Mouse (Mus musculus) testis, adult 2 months (tissue): ENCODE results near the gene Erf. TPM values are rescaled to one million over a fixed set of nuclear protein-coding genes. Genes with fewer than 3 reads are reported as not detected.

Source experiments
- H3K27ac ChIP-seq: fragments of 200-500 bp; 2 replicates; pipeline ENCODE4 v1.5.1; 2012; ENCODE audit warnings: low read depth, low read length; ENCODE audit not compliant: control insufficient read depth, insufficient read depth
- H3K27me3 ChIP-seq: fragments of 200-500 bp; 2 replicates; pipeline ENCODE4 v1.6.1; 2012; ENCODE audit warnings: mild to moderate bottlenecking, low read length, moderate library complexity; ENCODE audit not compliant: control insufficient read depth, insufficient read depth
- H3K36me3 ChIP-seq: fragments of 200-500 bp; 2 replicates; pipeline ENCODE4 v1.6.1; 2012; ENCODE audit warnings: mild to moderate bottlenecking, low read length; ENCODE audit not compliant: control insufficient read depth, insufficient read depth
- H3K4me1 ChIP-seq: fragments of 200-500 bp; 2 replicates; pipeline ENCODE4 v1.6.1; 2012; ENCODE audit warnings: low read length; ENCODE audit not compliant: control insufficient read depth, insufficient read depth
- H3K4me3 ChIP-seq: fragments of 200-500 bp; 2 replicates; pipeline ENCODE4 v1.5.1; 2012; ENCODE audit warnings: low read depth, mild to moderate bottlenecking, low read length, moderate library complexity, mixed read lengths; ENCODE audit not compliant: control insufficient read depth
- CTCF ChIP-seq: fragments of 200-500 bp; IDR thresholded peaks from 2 replicates; pipeline ENCODE4 v1.5.1; 2012; ENCODE audit warnings: low read depth, mild to moderate bottlenecking, inconsistent platforms, low read length, moderate library complexity; ENCODE audit not compliant: control insufficient read depth, insufficient read depth, insufficient replicate concordance
- POLR2A ChIP-seq: fragments of 200-500 bp; IDR thresholded peaks from 2 replicates; pipeline ENCODE4 v1.6.1; 2012; ENCODE audit warnings: low read depth, mild to moderate bottlenecking, inconsistent platforms, low read length, moderate library complexity; ENCODE audit not compliant: control insufficient read depth
- polyA plus RNA-seq: library from polyadenylated mRNA; depleted of rRNA; stranded (reverse); fragments of >200 nt; gene quantifications from 2 replicates; pipeline ENCODE4 v1.2.3, GENCODE M21; 2012

The Erf gene
- polyA plus RNA-seq, 1 experiment: 40.4 TPM

DNA sequence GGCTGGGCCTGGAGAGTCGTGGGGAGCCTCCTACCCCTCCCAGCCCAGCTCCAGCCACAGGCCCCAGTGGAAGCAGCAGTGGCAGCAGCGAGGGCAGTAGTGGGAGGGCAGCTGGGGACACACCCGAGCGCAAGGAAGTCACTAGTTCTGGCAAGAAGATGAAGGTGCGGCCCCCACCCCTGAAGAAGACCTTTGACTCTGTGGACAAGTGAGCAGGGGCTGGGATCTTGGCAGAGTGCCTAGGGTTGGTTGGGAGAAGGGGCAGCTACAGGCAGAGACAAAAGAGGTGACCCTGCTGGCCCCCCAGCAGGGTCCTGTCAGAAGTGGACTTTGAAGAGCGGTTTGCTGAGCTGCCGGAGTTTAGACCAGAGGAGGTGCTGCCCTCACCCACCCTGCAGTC, 41.5 kb upstream of the Erf start:
- Histone ChIP-seq H3K4me1 (peaks cover 4% of the 10 kb centered on the region), H3K27me3 (no peaks in the 10 kb centered on the region), H3K27ac (no peak overlapping the region), H3K4me3 (no peak overlapping the region), H3K36me3 (peaks cover under 1% of the 10 kb centered on the region)
- TF ChIP-seq CTCF (no peak), POLR2A (no peak)

DNA sequence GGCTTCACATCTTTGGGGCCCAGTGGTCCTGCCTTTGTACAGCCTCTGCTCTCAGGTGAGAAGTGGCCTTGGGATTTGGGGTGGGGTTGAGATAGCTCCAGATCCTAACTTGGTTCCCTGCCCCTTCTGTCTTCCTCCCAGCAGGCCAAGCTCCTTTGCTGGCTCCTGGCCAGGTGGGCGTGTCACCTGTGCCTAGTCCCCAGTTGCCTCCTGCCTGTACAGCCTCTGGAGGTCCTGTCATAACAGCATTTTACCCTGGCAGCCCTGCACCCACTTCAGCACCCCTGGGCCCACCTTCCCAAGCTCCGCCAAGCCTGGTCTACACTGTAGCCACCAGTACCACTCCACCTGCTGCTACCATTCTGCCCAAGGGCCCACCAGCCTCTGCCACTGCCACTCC, 40.4 kb upstream of the Erf start:
- no peak overlapping the region for H3K27ac ChIP-seq
- TF ChIP-seq CTCF (no peak), POLR2A (no peak)
- H3K4me1 ChIP-seq: no peaks in the 10 kb centered on the region
- H3K36me3 ChIP-seq: peaks cover 3% of the 10 kb centered on the region
- no peak overlapping the region for H3K4me3 ChIP-seq
- no peaks in the 10 kb centered on the region for H3K27me3 ChIP-seq

DNA sequence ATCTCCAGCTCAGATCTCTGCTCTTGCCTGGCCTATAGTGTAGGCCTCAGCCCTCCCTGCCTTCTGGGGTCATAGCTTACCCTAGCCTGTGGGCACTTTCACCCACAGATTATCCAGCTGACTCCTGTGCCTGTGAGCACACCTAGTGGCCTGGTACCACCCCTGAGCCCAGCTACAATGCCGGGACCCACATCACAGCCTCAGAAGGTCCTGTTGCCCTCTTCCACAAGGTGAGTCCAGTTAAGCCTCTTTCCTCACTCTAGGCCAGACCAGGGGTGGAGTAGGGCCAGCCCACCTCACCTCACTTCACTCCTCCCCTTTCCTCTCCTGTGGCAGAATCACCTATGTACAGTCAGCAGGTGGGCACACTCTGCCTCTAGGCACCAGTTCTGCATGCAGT, 39.9 kb upstream of the Erf start:
- no peaks in the 10 kb centered on the region for H3K4me1 ChIP-seq
- H3K36me3 ChIP-seq: peaks cover 3% of the 10 kb centered on the region
- no peak overlapping the region for H3K4me3 ChIP-seq
- TF ChIP-seq CTCF (no peak), POLR2A (no peak)
- no peak overlapping the region for H3K27ac ChIP-seq
- H3K27me3 ChIP-seq: no peaks in the 10 kb centered on the region

DNA sequence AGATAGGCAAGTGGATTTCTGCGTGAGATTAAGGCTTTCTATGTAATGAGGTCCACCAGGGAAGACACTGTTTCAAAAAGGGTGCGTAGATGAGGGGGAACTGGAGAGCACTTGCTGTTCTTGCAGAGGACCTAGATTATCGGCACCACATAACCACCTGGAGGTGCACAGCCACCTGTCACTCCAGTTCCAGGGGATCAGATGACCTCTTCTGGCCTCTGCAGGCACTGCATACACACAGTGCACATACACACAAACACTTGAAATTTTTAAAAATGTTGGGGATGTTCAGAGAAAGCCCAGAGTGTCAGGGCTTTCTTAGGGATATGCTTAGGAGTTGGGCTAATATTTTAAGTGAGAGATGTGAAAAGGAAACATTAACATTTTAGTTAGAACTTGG, 39.4 kb upstream of the Erf start:
- Histone ChIP-seq H3K27ac (no peak overlapping the region), H3K27me3 (no peaks in the 10 kb centered on the region), H3K36me3 (peaks cover 3% of the 10 kb centered on the region), H3K4me1 (no peaks in the 10 kb centered on the region), H3K4me3 (no peak overlapping the region)
- no peak for TF ChIP-seq CTCF
- TF ChIP-seq POLR2A: no peak

DNA sequence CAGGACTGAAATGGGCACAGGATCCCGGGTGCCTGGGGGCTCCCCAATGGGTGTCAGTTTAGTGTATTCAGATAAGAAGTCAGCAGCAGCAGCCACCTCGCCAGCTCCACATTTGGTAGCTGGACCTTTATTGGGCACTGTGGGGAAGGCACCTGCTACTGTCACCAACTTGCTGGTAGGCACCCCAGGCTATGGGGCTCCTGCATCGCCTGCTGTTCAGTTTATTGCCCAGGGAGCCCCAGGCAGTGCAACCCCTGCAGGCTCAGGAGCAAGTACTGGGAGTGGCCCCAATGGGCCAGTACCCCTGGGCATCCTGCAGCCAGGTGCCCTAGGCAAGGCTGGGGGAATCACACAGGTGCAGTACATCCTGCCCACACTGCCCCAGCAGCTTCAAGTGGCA, 38.2 kb upstream of the Erf start:
- TF ChIP-seq CTCF (no peak), POLR2A (no peak)
- Histone ChIP-seq H3K4me1 (peaks cover 3% of the 10 kb centered on the region), H3K27ac (no peak overlapping the region), H3K36me3 (peaks cover 5% of the 10 kb centered on the region), H3K27me3 (no peaks in the 10 kb centered on the region), H3K4me3 (no peak overlapping the region)

DNA sequence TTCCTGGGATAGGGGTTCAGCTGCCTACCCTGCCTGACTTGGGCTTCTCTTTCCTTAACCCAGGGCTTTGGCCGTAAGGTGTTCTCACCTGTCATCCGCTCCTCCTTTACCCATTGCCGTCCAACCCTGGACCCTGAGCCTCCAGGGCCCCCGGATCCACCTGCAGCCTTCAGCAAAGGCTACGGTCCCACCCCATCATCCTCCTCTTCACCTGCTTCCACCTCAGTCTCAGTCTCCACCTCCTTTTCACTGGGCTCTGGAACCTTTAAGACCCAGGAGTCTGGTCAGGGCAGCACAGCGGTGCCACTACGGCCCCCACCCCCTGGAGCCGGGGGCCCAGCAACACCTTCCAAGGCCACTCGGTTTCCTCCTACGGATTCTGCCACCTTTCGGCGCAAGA, 37.5 kb upstream of the Erf start:
- Histone ChIP-seq H3K4me1 (peaks cover 10% of the 10 kb centered on the region), H3K36me3 (peaks cover 5% of the 10 kb centered on the region), H3K27me3 (no peaks in the 10 kb centered on the region), H3K27ac (no peak overlapping the region), H3K4me3 (no peak overlapping the region)
- TF ChIP-seq CTCF (no peak), POLR2A (no peak)

DNA sequence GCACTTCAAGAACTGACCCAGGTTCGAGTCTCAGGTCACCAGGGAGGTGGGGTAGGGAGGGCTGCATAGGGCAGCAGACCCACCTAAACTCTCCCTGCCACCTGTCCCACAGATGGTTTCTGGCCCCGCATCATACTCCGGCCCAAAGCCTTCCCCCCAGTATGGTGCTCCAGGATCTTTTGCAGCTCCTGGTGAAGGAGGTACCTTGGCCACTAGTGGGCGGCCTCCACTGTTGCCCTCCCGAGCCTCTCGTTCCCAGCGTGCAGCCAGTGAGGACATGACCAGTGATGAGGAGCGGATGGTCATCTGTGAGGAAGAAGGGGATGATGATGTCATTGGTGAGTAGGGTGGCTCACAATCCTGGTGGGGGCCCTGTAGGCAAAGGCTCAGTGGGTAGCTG, 36.4 kb upstream of the Erf start:
- no peaks in the 10 kb centered on the region for H3K27me3 ChIP-seq
- TF ChIP-seq POLR2A (no peak), CTCF (peak; percentile 19; the same call in 1 of the 2 replicates)
- peaks cover 5% of the 10 kb centered on the region for H3K36me3 ChIP-seq
- H3K27ac ChIP-seq: no peak overlapping the region
- H3K4me1 ChIP-seq: peaks cover 14% of the 10 kb centered on the region
- H3K4me3 ChIP-seq: no peak overlapping the region
